Mouse (Mus musculus) kidney, adult 8-10 months (tissue): ENCODE data around the gene Efna2.

Experiments used
- DNase-seq, 2 experiments: peaks; one replicate each; pipeline ENCODE4 v3.0.0; 2022

The Efna2 gene

DNA sequence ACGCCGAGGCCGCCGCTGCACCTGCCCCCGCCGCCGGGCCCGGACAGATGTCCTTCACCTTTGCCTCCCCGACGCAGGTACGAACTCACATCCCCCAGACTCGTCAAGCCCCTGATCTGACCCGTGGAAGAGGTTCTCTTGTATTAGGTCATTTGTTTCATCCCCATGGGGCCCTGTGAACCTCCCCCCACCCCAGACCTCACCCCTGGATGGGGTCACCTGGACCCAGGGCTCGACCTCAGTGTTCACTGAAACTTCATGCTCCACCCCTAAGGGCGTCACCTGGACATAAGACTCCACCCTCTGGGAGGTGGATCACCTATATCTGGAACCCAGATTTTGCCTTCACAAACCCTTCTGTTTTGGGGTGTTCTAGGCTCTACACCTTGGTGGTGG is 36.8 kb upstream of the Efna2 start:
- peak; percentile 78 to 83 for DNase-seq

DNA sequence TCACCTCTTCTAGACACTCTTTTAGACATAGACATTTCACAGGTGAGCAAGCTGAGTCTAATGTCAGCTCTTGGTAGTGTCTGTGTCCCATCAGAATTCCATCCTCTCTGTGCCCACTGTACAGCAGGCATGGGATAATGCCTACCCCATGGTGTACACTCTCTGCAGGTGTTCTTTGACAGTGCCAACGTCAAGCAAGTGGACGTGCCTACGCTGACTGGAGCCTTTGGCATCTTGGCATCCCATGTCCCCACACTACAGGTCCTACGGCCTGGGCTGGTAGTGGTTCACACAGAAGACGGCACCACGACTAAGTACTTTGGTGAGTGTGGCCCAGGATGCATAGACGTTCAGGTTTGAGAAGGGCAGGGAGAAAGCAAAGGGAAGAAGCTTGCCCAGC is 35.6 kb upstream of the Efna2 start:
- DNase-seq = peak in 1 of 2 experiments; percentile 23

- peak in 1 of 2 experiments; percentile 24 for DNase-seq
Measured at GRCm38 (mm10) chr10:80144159-80144558, 35.1 kb upstream of the Efna2 start.

DNA sequence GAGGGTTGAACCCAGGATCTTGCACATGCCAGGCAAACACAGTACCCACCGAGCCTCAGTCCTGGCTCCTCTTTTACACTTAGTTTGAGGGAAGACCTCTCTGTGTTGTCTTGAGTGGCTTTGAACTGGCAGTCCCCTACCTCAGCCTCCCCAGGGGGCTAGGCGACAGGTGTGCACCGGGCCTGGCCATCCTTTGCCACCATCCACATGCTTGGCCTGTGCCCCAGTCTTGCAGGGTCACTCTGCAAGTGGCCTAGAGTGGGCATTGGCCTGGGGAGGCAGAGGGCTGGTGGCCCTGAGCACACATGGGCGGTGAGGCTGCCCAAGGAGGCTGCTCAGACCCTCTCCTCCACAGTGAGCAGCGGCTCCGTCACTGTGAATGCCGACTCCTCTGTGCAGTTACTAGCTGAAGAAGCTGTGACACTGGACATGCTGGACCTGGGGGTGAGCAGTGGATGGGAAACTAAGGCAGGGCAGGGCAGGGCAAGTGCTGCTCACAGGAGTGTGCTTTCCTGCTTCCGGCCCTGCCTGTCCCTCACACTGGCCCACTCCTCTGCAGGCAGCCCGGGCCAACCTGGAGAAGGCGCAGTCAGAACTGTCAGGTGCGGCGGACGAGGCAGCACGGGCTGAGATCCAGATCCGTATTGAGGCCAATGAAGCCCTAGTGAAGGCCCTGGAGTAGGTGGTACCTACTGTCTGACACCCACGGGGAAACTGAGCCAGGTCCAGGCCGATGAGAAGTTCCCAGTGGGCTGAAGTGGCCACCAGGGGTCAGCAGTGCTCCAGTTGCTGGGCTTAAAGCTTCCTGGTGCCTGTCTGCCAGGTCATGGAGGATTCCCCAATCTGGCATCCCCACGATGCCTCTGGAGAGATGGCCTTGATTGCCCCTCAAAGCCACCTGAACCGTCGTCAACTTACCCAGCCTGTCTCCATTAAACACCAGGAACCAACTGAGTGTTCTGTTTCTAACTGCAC is 34.1 kb upstream of the Efna2 start:
- peak; percentile 69 to 78 for DNase-seq

DNA sequence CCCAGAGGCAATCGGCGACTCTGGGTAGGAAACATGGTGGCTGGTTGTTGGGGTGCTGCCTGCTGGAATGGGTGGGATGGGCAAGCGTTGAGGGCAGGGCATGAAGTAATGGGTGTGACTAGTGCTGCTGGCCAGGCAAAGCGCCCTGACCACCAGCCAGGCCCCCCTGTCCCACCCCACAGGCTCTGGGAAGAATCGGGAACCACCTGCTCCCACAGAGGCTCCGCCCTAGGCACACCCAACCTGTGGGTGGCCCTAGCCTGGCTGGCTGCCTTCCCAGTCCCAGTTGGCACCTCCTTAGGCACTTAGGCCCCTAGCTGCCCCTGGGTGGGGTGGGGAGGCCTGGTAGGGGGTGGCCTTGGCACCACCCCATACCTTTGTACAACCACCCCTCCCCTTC is 33.4 kb upstream of the Efna2 start:
- DNase-seq = peak; percentile 80

DNA sequence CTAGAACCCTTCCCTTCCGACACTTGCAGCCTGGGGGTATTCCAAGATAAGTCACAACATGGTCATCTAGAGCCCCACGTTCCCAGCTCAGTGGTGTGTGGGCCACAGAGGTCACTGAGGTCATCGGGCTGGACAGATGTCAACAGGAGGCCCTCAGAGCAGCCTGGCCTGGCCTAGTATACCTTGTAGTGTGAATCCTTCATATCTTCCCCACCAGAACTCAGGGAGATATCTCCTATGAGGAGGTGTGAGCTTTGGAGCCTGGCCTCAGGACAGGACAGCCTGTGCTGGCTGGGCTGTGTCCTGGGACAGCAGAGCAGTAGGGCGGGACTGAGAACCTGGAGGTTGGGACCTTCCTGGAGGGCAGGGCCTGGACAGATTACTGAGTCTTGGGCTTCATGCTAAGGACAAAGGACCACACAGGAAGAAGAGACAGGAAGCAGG is 32.7 kb upstream of the Efna2 start:
- DNase-seq = peak; percentile 65 to 73

DNA sequence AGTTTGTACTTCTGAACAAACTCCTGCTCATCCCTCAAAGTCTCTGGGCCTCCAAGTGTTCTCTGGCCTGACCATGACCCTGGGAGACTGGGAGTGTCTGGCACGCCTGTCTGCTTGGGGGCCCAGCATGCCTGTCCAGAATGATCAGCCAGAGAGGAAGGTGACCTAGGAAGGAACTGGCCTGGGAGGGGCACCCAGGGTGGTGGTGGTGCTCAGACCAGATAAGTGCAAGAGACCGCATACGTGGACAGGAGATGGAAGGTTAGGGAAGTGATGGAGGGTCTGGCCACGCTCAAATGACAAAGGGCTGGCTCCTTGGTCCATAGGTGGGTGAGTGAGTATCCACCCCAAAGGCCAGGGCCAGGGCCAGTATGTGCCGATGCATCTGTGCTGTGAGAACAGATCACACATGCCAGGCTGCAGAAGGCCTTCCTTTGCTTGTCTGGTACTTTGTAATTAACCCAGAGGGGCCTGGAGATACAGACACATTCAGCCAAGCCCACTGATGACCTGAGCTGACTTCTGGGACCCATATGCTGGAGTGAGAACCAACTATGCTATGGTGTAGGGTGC is 32.0 kb upstream of the Efna2 start:
- peak; percentile 49 to 52 for DNase-seq

DNA sequence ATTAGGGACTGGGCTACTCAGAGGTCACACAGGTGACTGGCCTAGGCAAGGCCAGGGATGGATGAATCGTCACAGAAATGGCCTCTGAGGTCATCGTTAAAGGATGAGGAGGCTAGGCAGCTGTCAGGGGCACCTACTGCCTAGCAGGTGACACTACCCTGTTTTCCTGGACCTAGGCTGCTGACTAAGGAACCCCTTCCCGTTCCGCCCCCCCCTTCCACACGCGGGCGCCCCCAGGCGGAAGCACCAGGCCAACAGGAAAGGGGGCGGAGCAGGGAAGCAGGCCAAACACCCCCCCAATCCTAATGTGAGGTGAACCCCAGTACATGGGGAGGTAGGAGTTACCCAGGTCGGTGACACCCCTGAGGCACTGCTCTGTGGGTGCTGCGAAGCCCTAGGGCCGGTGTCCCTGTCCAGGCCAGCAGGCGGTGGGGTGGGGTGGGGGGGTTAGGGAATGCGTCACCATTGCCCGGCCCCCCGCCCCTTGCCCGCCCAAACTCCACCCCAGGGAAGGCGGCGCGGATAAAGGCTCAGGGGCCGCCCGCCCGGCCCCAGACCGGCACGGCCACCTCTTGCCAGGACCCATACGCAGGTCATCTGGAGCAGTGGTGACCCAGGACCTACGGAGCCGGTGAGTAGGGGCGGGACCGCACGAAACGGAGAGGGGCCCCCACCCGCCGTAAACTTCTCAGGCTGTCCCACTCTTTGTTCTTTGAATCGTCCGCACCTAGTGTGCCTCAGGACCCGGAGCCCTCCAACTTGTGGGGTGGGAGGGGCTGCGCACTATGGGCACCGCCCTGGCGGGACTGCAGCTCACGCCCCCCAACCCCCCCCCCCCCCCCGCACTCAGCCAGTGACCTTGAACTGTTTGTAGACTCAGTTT is 31.3 kb upstream of the Efna2 start, which contains the start of gene Midn:
Midn (plus strand) TSS at position 554 of the 883 bp plus-strand sequence.
- DNase-seq = peak; percentile 84 to 89

GRCm38 (mm10) chr10:80148610-80149290 is 30.5 kb upstream of the Efna2 start:
- peak; percentile 94 to 95 for DNase-seq

DNA sequence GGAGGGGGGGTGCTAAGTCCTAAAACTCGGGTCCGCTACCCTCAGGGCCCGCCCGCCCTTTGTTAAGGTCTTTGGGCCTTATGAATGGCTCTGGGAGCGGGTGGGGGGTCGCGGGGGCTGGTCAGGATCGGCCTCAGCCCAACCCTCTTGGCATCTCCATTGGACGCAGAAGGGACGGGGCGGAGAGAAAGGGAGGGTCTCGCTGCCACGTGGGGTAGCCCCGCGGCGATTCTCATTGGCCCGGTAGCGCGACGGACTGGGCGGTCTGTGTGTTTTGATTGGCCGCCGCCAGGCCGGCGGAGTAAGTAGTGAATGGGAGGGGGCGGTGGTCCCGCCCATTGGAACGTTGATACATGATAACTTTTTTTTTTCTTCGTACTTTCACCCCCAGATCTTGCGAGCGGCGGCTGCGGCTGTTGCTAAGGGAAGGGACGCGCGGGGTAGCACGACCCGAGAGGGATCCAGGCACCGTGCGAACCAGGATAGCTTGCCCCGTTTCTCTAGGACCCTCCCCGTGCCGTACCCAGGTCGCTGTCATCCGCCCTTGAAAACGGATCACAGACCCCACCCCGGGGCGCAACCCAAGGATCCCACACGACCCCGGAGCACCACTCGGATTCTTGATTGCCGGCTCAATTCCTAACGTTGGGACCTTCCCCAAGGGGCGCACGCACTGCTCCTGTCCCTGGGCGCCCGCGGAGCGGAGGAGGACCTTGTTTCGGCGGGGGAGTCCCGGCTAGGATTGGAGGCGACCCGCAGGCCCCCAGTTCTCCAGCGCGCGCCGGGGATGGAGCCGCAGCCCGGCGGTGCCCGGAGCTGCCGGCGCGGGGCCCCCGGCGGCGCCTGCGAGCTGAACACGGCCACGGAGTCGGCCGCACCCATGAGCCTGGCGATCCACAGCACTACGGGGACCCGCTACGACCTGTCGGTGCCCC is 29.7 kb upstream of the Efna2 start:
- DNase-seq = peak; percentile 98 to 99

DNA sequence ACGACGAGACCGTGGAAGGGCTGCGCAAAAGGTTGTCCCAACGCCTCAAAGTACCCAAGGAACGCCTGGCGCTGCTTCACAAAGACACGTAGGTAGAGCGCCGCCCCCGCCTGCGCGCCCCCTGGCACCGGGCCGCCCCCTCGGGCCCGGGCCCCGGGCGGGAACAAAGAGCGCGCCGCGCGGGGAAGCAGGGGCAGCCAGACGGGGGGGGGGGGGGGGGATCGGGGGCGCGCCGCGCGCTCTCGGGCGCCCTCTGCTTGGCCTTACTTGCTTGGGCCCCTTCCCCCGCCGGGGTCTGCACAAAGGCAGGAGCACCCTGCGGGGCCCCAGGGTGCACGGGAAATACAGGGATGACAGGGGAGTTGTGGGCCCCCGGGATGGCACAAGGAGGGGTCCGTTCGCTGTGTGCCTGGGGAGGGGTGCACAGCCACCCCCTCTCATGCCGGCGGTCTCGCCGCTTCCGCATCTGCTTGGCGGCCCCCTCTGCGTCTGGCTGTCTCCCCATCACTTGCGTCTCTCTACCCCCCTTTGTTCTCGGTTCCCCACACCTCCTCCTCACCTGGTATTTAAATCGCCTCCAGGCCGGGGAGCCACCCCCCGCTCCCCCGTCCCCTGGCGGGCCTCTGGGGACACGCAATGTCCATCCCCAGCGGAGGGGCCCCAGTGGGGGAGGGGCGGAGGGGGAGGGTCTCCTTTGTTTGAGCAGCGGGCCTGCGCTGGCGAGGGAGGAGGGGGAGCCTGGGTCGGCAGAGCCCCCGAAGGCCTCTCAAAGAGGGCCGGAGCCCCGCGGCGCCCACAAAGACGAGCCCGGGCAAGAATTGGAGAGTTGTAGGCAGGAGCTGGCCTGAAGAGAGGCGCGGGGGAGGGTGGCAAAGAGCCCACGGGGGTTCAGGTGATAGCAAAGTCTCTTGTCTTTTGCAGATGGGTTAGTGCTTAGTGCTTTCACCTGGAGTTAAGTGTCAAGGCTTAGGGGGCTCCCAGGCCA is 28.8 kb upstream of the Efna2 start:
- DNase-seq = peak in 1 of 2 experiments; percentile 55

GRCm38 (mm10) chr10:80151211-80152034 is 27.9 kb upstream of the Efna2 start:
- peak; percentile 86 to 91 for DNase-seq

GRCm38 (mm10) chr10:80152071-80152872 is 27.0 kb upstream of the Efna2 start:
- peak; percentile 75 to 89 for DNase-seq

DNA sequence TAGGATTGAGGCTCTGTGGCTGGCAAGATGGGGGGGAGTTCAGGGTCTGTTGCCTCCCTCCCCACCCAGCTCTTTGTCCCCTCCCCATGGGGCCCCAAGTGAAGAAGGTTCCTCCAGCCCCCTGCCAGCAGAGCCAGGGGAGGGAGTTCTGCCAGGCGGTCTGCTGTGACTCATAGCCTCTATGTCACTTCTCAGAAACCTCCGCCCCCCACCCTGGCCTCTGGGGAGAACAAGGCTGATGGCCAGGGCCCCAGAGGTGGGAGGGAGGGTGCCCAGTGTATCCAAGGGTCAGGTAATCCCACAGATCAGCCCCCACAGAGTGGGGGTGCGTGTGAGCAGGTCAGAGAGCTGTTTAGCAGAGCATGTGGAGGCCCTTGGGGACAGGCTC is 26.4 kb upstream of the Efna2 start:
- DNase-seq = peak in 1 of 2 experiments; percentile 77

- peak in 1 of 2 experiments; percentile 75 for DNase-seq
Measured at GRCm38 (mm10) chr10:80153713-80154112, 25.6 kb upstream of the Efna2 start.

- no peak for DNase-seq
Measured at GRCm38 (mm10) chr10:80154384-80154783, 24.9 kb upstream of the Efna2 start.

GRCm38 (mm10) chr10:80155277-80155676 is 24.0 kb upstream of the Efna2 start:
- no peak for DNase-seq
